Mouse (Mus musculus) neutrophil, adult 5-6 weeks (primary cell): ENCODE data around the gene Rere. TPM values are rescaled to one million over a fixed set of nuclear protein-coding genes. Genes with fewer than 3 reads are reported as not detected.

Experiments used
- ATAC-seq: fragments of 151-379, 151-347 bp; 2 replicates; pipeline ENCODE4 v1.8.0; 2017; ENCODE audit warnings: mild to moderate bottlenecking, moderate TSS enrichment; ENCODE audit not compliant: insufficient number of reproducible peaks, poor library complexity, low FRiP score, severe bottlenecking; ENCODE audit errors: extremely low read depth
- total RNA-seq: library from RNA; stranded (forward); fragments of 200-1000 nt; gene quantifications from 2 replicates; pipeline ENCODE4 v1.2.3, GENCODE M21; 2017

Gene Rere
- total RNA-seq, 1 experiment from 2014 or later: 59.4 TPM

GRCm38 (mm10) chr4:150327476-150327875, 46.0 kb downstream of the Rere start:
- ATAC-seq: no peak

- ATAC-seq: no peak
Observed at GRCm38 (mm10) chr4:150333927-150334682, 52.7 kb downstream of the Rere start.

GRCm38 (mm10) chr4:150337260-150337659, 55.8 kb downstream of the Rere start:
- no peak for ATAC-seq

- no peak for ATAC-seq
Observed at GRCm38 (mm10) chr4:150338906-150339650, 57.6 kb downstream of the Rere start.

GRCm38 (mm10) chr4:150340796-150341525, 59.5 kb downstream of the Rere start:
- ATAC-seq: no peak

GRCm38 (mm10) chr4:150344526-150344925, 63.1 kb downstream of the Rere start:
- no peak for ATAC-seq

- no peak for ATAC-seq
Observed at GRCm38 (mm10) chr4:150346651-150347386, 65.4 kb downstream of the Rere start.

- no peak for ATAC-seq
Observed at GRCm38 (mm10) chr4:150347387-150347672, 65.9 kb downstream of the Rere start.

- ATAC-seq: 0 out of 2 replicates have a peak, but pooled peaks have one; percentile 39
Observed at GRCm38 (mm10) chr4:150349680-150350101, 68.2 kb downstream of the Rere start.

- peak; percentile 55; the same call in 1 of the 2 replicates for ATAC-seq
Observed at GRCm38 (mm10) chr4:150351419-150352075, 70.1 kb downstream of the Rere start.

GRCm38 (mm10) chr4:150352736-150353135, 71.3 kb downstream of the Rere start:
- no peak for ATAC-seq

- ATAC-seq: no peak
Observed at GRCm38 (mm10) chr4:150353376-150353900, 72.0 kb downstream of the Rere start.

GRCm38 (mm10) chr4:150355801-150356200, 74.4 kb downstream of the Rere start:
- ATAC-seq: no peak

- no peak for ATAC-seq
Observed at GRCm38 (mm10) chr4:150361986-150362691, 80.7 kb downstream of the Rere start.

GRCm38 (mm10) chr4:150362858-150363257, 81.4 kb downstream of the Rere start:
- no peak for ATAC-seq

- ATAC-seq: no peak
Observed at GRCm38 (mm10) chr4:150364786-150365185, 83.3 kb downstream of the Rere start.

GRCm38 (mm10) chr4:150366510-150367208, 85.2 kb downstream of the Rere start:
- ATAC-seq: peak; percentile 94
